Mouse (Mus musculus) ovary, postnatal 10 days (tissue): ENCODE data around the gene Gm8082.
"Not testable (repeated sequence)": the region's sequence is repeated elsewhere in the genome, so short reads cannot be mapped to it uniquely, and the experiment has no call there.

ENCODE experiments used
- DNase-seq: peaks from one replicate; pipeline ENCODE4 v3.0.0; 2022; ENCODE audit warnings: low spot score

Gm8082 gene

GRCm38 (mm10) chr14:42993524-42993923 is at the start of gene Gm8082:
Gm8082 (minus strand) TSS chr14:42993624.
- not testable (repeated sequence) for DNase-seq

GRCm38 (mm10) chr14:43015528-43015927 is 22.1 kb upstream of the Gm8082 start, which contains the start of gene Gm10376:
Gm10376 (minus strand) TSS chr14:43015628.
- not testable (repeated sequence) for DNase-seq
